Mouse (Mus musculus) embryonic facial prominence, embryonic 15.5 days (tissue): ENCODE measurements at regions not wholly inside any gene's neighbourhood (a gene's known extent, or its start where the extent isn't known, plus 50 kb on each side); places are given as distances from the start of the nearest gene placed in this dataset.
A peak's percentile ranks its signal among the peaks of the same experiment; 100 is the strongest.

Experiments
- ATAC-seq: fragments of 200-750 bp; cut with Nextera tagmentation; 2 replicates; pipeline ENCODE4 v1.8.0; 2017; ENCODE audit warnings: low read depth, moderate TSS enrichment; ENCODE audit not compliant: insufficient number of reproducible peaks, low FRiP score, low TSS enrichment
- H3K27ac ChIP-seq: fragments of 300-500 bp; sonication (generic); replicated peaks from 2 replicates; pipeline ENCODE4 v1.5.1; 2015; ENCODE audit warnings: mild to moderate bottlenecking, inconsistent platforms
- H3K27me3 ChIP-seq: fragments of 300-500 bp; sonication (generic); 2 replicates; pipeline ENCODE4 v1.6.1; 2015; ENCODE audit warnings: inconsistent platforms
- H3K36me3 ChIP-seq: fragments of 300-500 bp; sonication (generic); 2 replicates; pipeline ENCODE4 v1.6.1; 2015; ENCODE audit warnings: mild to moderate bottlenecking, inconsistent platforms
- H3K4me1 ChIP-seq: fragments of 300-500 bp; sonication (generic); 2 replicates; pipeline ENCODE4 v1.6.1; 2015; ENCODE audit warnings: inconsistent platforms
- H3K4me2 ChIP-seq: fragments of 300-500 bp; sonication (generic); replicated peaks from 2 replicates; pipeline ENCODE4 v1.6.1; 2015; ENCODE audit warnings: mild to moderate bottlenecking, inconsistent platforms
- H3K4me3 ChIP-seq: fragments of 300-500 bp; sonication (generic); replicated peaks from 2 replicates; pipeline ENCODE4 v1.5.1; 2015; ENCODE audit warnings: mild to moderate bottlenecking, inconsistent platforms
- H3K9ac ChIP-seq: fragments of 300-500 bp; sonication (generic); 2 replicates; pipeline ENCODE4 v1.6.1; 2015; ENCODE audit warnings: inconsistent platforms
- H3K9me3 ChIP-seq: fragments of 300-500 bp; sonication (generic); replicated peaks from 2 replicates; pipeline ENCODE4 v1.6.1; 2016; ENCODE audit warnings: inconsistent platforms
- WGBS: fragments of 180-500 bp; shearing (Covaris S2); methylation state at CpG from one replicate; pipeline ENCODE4 v1.1.7; 2015; 5-methylcytosine and 5-hydroxymethylcytosine counted together

DNA sequence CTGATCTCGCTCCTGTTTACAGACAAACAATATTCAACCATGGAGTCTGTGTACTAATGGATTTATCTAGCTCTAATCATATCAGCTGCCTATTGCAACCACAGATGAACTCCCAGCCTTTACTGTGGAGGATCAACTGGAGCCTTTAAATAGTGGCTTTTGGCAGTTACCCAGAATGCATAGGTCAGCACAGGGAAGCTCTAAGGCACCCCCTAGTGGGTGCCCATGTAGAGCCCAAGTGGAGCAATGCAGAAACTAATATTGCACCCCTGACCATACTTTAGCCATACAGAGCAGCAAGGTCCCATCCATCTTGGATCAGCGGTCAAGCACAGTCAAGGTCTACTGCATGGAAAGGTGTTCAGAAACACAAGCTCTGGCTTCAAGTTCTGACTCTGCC is 115.8 kb upstream of the Cdh5 start:
- Histone ChIP-seq H3K27ac (no peak overlapping the region), H3K4me2 (no peak overlapping the region), H3K36me3 (no peaks in the 10 kb centered on the region), H3K4me3 (no peak overlapping the region), H3K9ac (no peak overlapping the region), H3K9me3 (no peaks in the 10 kb centered on the region), H3K4me1 (no peaks in the 10 kb centered on the region), H3K27me3 (no peaks in the 10 kb centered on the region)
- WGBS: 91% methylated on average over 2 of the region's 2 CpGs
- no peak for ATAC-seq

GRCm38 (mm10) chr8:103993897-103994296 is 107.5 kb upstream of the Cdh5 start:
- ATAC-seq: no peak
- no peaks in the 10 kb centered on the region for H3K9me3 ChIP-seq
- H3K27me3 ChIP-seq: no peaks in the 10 kb centered on the region
- H3K36me3 ChIP-seq: no peaks in the 10 kb centered on the region
- H3K4me2 ChIP-seq: no peak overlapping the region
- no peaks in the 10 kb centered on the region for H3K4me1 ChIP-seq
- no peak overlapping the region for H3K4me3 ChIP-seq
- H3K9ac ChIP-seq: no peak overlapping the region
- WGBS: 72% methylated on average over 2 of the region's 2 CpGs
- no peak overlapping the region for H3K27ac ChIP-seq

DNA sequence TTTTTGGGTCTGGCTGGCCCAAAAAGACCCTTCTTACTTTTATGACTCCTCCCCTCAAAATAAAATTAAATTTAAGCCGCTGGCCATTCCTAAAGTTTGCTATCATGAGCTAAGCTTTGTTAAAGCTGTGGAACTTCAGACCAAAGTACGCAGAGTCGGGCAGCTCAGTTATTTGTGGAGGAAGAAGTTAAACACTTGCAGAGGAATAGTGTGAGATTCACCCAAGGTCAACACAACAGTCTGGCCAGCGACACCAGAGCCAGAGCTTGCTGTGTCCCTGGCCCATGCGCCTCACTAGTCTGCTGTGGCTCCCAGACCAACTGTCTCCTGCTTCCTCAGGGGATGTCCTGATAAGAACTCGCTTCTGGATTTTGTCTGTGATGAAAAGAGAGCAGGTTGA is 103.3 kb upstream of the Cdh5 start:
- no peaks in the 10 kb centered on the region for H3K36me3 ChIP-seq
- H3K4me3 ChIP-seq: no peak overlapping the region
- no peaks in the 10 kb centered on the region for H3K9me3 ChIP-seq
- no peak overlapping the region for H3K4me2 ChIP-seq
- no peaks in the 10 kb centered on the region for H3K4me1 ChIP-seq
- no peaks in the 10 kb centered on the region for H3K27me3 ChIP-seq
- H3K9ac ChIP-seq: no peak overlapping the region
- no peak overlapping the region for H3K27ac ChIP-seq
- 84% methylated on average over 6 of the region's 6 CpGs for WGBS
- ATAC-seq: no peak

GRCm38 (mm10) chr8:104007209-104007608 is 94.2 kb upstream of the Cdh5 start:
- no peak overlapping the region for H3K4me3 ChIP-seq
- H3K9ac ChIP-seq: no peak overlapping the region
- H3K4me2 ChIP-seq: no peak overlapping the region
- H3K36me3 ChIP-seq: no peaks in the 10 kb centered on the region
- no peaks in the 10 kb centered on the region for H3K27me3 ChIP-seq
- 63% methylated on average over 2 of the region's 2 CpGs for WGBS
- H3K9me3 ChIP-seq: no peaks in the 10 kb centered on the region
- no peaks in the 10 kb centered on the region for H3K4me1 ChIP-seq
- no peak overlapping the region for H3K27ac ChIP-seq
- ATAC-seq: no peak

GRCm38 (mm10) chr8:104008756-104009155 is 92.7 kb upstream of the Cdh5 start:
- ATAC-seq: no peak
- H3K4me2 ChIP-seq: no peak overlapping the region
- H3K27ac ChIP-seq: no peak overlapping the region
- H3K27me3 ChIP-seq: no peaks in the 10 kb centered on the region
- H3K36me3 ChIP-seq: no peaks in the 10 kb centered on the region
- H3K9me3 ChIP-seq: no peaks in the 10 kb centered on the region
- no peak overlapping the region for H3K9ac ChIP-seq
- H3K4me3 ChIP-seq: no peak overlapping the region
- H3K4me1 ChIP-seq: no peaks in the 10 kb centered on the region
- 53% methylated on average over 5 of the region's 5 CpGs for WGBS

DNA sequence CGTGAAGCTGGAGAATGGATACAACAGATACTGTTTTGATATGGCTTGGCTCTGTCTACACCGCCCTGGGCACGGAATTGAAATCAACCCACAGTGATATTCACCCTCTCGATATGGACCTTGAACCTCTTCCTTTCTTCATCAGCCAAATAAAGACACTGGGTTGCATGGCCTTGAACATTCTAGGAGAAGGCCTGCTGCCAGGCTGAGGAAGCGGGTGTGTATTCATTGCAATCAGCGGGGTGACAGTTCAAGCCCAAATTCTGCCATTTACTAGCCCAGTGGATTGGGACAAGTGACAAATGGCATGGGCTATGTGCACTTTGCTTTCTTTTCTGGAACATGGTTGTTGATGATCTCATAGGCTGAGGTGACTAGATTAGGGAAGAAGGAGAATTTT is 92.1 kb upstream of the Cdh5 start:
- no peak overlapping the region for H3K4me3 ChIP-seq
- no peak for ATAC-seq
- no peaks in the 10 kb centered on the region for H3K9me3 ChIP-seq
- no peaks in the 10 kb centered on the region for H3K27me3 ChIP-seq
- H3K27ac ChIP-seq: no peak overlapping the region
- no peaks in the 10 kb centered on the region for H3K4me1 ChIP-seq
- no peak overlapping the region for H3K4me2 ChIP-seq
- no peaks in the 10 kb centered on the region for H3K36me3 ChIP-seq
- 96% methylated on average over 6 of the region's 6 CpGs for WGBS
- H3K9ac ChIP-seq: no peak overlapping the region

DNA sequence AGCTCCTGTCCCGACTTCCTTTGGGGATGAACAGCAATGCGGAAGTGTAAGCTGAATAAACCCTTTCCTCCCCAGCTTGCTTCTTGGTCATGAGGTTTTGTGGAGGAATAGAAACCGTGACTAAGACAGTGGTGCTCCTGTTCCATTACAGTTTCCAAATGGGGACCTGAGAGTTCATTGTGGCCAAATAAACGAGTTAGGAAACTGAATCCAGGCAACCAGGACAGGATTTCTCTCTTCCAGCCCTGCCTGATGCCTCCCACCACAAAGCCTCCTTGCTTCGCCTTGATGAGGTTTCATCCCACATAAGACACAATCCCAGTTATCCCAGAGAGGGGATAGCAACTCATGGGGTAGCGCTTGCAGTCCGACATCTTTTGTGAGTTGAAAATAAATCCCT is 79.2 kb upstream of the Cdh5 start:
- H3K9ac ChIP-seq: no peak overlapping the region
- H3K27me3 ChIP-seq: no peaks in the 10 kb centered on the region
- H3K9me3 ChIP-seq: no peaks in the 10 kb centered on the region
- no peak overlapping the region for H3K4me3 ChIP-seq
- no peak overlapping the region for H3K4me2 ChIP-seq
- H3K4me1 ChIP-seq: peaks cover 29% of the 10 kb centered on the region
- 0 out of 2 replicates have a peak, but pooled peaks have one; percentile 2 for ATAC-seq
- 37% methylated on average over 7 of the region's 7 CpGs for WGBS
- H3K27ac ChIP-seq: peak overlapping the region; percentile 95
- no peaks in the 10 kb centered on the region for H3K36me3 ChIP-seq

- H3K4me2 ChIP-seq: no peak overlapping the region
- no peaks in the 10 kb centered on the region for H3K9me3 ChIP-seq
- no peaks in the 10 kb centered on the region for H3K36me3 ChIP-seq
- H3K27me3 ChIP-seq: no peaks in the 10 kb centered on the region
- peak; percentile 94 for ATAC-seq
- 20% methylated on average over 9 of the region's 9 CpGs for WGBS
- peak overlapping the region; percentile 95 for H3K27ac ChIP-seq
- peaks cover 35% of the 10 kb centered on the region for H3K4me1 ChIP-seq
- no peak overlapping the region for H3K9ac ChIP-seq
- no peak overlapping the region for H3K4me3 ChIP-seq
Measured at GRCm38 (mm10) chr8:104022691-104023509, 78.5 kb upstream of the Cdh5 start.

GRCm38 (mm10) chr8:104027161-104027821 is 74.1 kb upstream of the Cdh5 start:
- Histone ChIP-seq H3K27me3 (no peaks in the 10 kb centered on the region), H3K4me3 (no peak overlapping the region), H3K4me1 (peaks cover 32% of the 10 kb centered on the region), H3K4me2 (no peak overlapping the region), H3K27ac (peak overlapping the region; percentile 34; the same call in 1 of the 2 replicates), H3K9ac (no peak overlapping the region), H3K36me3 (no peaks in the 10 kb centered on the region), H3K9me3 (0 out of 2 replicates have a peak, but pooled peaks cover 4% of the 10 kb centered on the region)
- no peak for ATAC-seq
- 46% methylated on average over 11 of the region's 11 CpGs for WGBS

DNA sequence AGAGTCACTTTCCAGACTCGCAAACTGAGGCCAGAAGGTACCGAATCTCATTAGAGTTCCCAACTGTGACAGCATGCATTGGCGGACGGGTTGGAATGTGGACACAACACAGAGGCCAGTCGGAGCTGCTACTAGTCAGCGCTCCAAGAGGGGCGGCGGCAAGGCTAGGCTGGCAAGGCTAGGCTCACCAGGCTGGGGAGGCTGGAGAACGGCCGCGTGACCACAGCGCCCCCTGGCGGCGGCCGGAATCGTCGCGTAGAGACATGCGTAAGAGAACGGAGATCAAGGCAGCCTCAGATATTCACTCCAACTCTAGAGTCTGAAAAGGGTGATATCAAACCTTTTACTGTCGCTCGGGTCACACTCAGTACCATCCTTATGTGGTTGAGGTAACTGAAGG is 72.8 kb upstream of the Cdh5 start:
- peak; percentile 81 for ATAC-seq
- Histone ChIP-seq H3K9me3 (0 out of 2 replicates have a peak, but pooled peaks cover 4% of the 10 kb centered on the region), H3K4me1 (peaks cover 18% of the 10 kb centered on the region), H3K9ac (no peak overlapping the region), H3K4me3 (peak overlapping the region; percentile 13; the same call in 1 of the 2 replicates), H3K4me2 (peak overlapping the region; percentile 34; the same call in 1 of the 2 replicates), H3K36me3 (no peaks in the 10 kb centered on the region), H3K27me3 (no peaks in the 10 kb centered on the region), H3K27ac (peak overlapping the region; percentile 39)
- 2% methylated on average over 22 of the region's 22 CpGs for WGBS

DNA sequence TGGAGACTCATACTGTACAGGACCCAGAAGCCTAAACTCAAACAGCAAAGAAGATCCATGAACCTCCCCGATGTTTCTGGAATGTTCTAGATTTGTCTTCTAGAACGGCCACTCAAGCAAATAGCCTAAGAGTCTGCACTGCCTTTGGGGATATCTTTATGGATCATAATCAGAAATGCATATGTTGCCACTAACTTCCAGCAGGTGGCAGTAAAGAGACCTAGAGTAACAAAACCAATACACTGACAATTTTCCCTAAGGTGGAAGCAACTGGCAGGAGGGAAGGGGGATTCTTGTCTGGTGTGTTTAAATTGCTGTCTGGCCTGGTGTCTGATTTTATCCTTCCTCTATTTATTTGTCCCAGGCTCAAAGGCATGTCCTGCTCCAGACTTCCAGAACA is 69.2 kb upstream of the Cdh5 start:
- Histone ChIP-seq H3K4me1 (peaks cover 13% of the 10 kb centered on the region), H3K9me3 (0 out of 2 replicates have a peak, but pooled peaks cover 4% of the 10 kb centered on the region), H3K27ac (no peak overlapping the region), H3K9ac (no peak overlapping the region), H3K4me3 (no peak overlapping the region), H3K27me3 (no peaks in the 10 kb centered on the region), H3K36me3 (no peaks in the 10 kb centered on the region), H3K4me2 (no peak overlapping the region)
- ATAC-seq: no peak
- 90% methylated on average over 2 of the region's 2 CpGs for whole genome bisulfite sequencing
